Mouse (Mus musculus) hindbrain, embryonic 13.5 days (tissue): ENCODE measurements around the gene Mcm2. TPM values are rescaled to one million over a fixed set of nuclear protein-coding genes. Genes with fewer than 3 reads are reported as not detected.

ENCODE experiments used
- polyA plus RNA-seq: library from polyadenylated mRNA; unstranded; fragments of >200 nt; fragmentation: Nextera tagmentation; extraction: Ambion mirVana; gene quantifications from 2 replicates; pipeline ENCODE4 v1.2.1, GENCODE M21; 2015

Mcm2 gene
- polyA plus RNA-seq, 1 experiment from 2014 or later, result 43.7 TPM

Other genes starting within 250 kb of the Mcm2 start
- 19.7 and 21.3 TPM in 2 replicates for gene Mgll, start 174.4 kb downstream of the Mcm2 start, polyA plus RNA-seq
- 36.3 and 38.2 TPM in 2 replicates for gene Abtb1, start 56.8 kb downstream of the Mcm2 start, polyA plus RNA-seq
- 546 and 595 TPM in 2 replicates for gene Podxl2, start 23.7 kb downstream of the Mcm2 start, polyA plus RNA-seq
- gene Tpra1, start 3.5 kb upstream of the Mcm2 start, polyA plus RNA-seq, result 73.6 and 78.8 TPM in 2 replicates